Mouse (Mus musculus) thymus, postnatal 4 days (tissue): ENCODE measurements around the gene Tmco2.
"Not testable (repeated sequence)": the region's sequence is repeated elsewhere in the genome, so short reads cannot be mapped to it uniquely, and the experiment has no call there.

ENCODE experiments used
- DNase-seq: peaks from one replicate; pipeline ENCODE4 v3.0.0; 2021

Tmco2 gene

GRCm38 (mm10) chr4:121109126-121109525 lies at the start of gene Tmco2:
Gene Tmco2, minus strand, starts transcription at chr4:121109226.
- DNase-seq = no peak

GRCm38 (mm10) chr4:121103304-121103703 lies 5.7 kb downstream of the Tmco2 start:
- no peak for DNase-seq

- peak; percentile 88 for DNase-seq
Observed at GRCm38 (mm10) chr4:121097650-121098378, 11.2 kb downstream of the Tmco2 start, which contains the start of gene Zmpste24. Gene Zmpste24, minus strand, starts transcription at chr4:121098241.

- no peak for DNase-seq
Observed at GRCm38 (mm10) chr4:121090211-121090610, 18.8 kb downstream of the Tmco2 start.

GRCm38 (mm10) chr4:121088696-121089095 lies 20.3 kb downstream of the Tmco2 start:
- no peak for DNase-seq

- no peak for DNase-seq
Observed at GRCm38 (mm10) chr4:121084506-121084905, 24.5 kb downstream of the Tmco2 start.

GRCm38 (mm10) chr4:121080395-121080794 lies 28.6 kb downstream of the Tmco2 start:
- DNase-seq = no peak

GRCm38 (mm10) chr4:121077915-121078646 lies 30.9 kb downstream of the Tmco2 start:
- no peak for DNase-seq

GRCm38 (mm10) chr4:121074250-121074649 lies 34.8 kb downstream of the Tmco2 start:
- no peak for DNase-seq

- no peak for DNase-seq
Observed at GRCm38 (mm10) chr4:121065336-121065735, 43.7 kb downstream of the Tmco2 start.

- DNase-seq = not testable (repeated sequence)
Observed at GRCm38 (mm10) chr4:121059218-121059617, 49.8 kb downstream of the Tmco2 start.

GRCm38 (mm10) chr4:121057032-121057431 lies 52.0 kb downstream of the Tmco2 start:
- no peak for DNase-seq

GRCm38 (mm10) chr4:121056342-121056741 lies 52.7 kb downstream of the Tmco2 start:
- DNase-seq = peak; percentile 71
